ENCODE assay signal across 30 mouse cellular contexts in the genomic region with DNA sequence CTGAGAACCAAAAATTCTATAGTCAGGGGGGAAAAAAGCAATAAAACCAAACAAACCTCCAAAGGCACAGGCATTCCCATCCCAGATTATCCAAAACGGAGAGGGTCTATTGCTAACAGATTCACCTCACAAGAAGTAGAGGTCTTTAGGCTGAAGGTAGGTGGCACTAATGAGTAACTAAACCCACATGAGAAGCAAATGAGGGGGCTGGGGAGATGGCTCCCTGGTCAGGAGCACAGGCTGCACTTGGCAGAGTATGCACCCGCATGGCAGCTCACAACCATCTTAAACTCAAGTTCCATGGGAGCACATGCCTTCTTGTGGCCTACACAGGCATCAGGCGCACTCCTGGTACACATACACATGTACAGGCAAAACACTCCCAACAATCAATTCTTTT. TPM values are rescaled to one million over a fixed set of nuclear protein-coding genes. Genes with fewer than 3 reads are reported as not detected.
DNase-seq lines count a peak whose midpoint lies in the region; ATAC-seq and TF ChIP-seq lines count a peak whose summit lies in the region.
"Had no signal": no experiment of that assay in that cellular context is flagged by ENCODE, and none has a peak within 500 bp of the region (broad histone marks: within the 10 kb centered on the region; RNA-seq: fewer than 3 reads in every experiment).

No protein-coding gene starts in this region.

- H3K27ac ChIP-seq in liver, embryonic 14.5 days: no peak overlapping the region
- no peak overlapping the region for H3K27ac ChIP-seq in neural tube, embryonic 15.5 days (replicated peaks)
- H3K27ac ChIP-seq: embryonic facial prominence, embryonic 10.5 days; embryonic facial prominence, embryonic 13.5 days; forebrain, embryonic 12.5 days; gastrocnemius, adult 2 months; heart, embryonic 13.5 days; hindbrain, embryonic 14.5 days; hindbrain, postnatal 0 days had no signal

- H3K4me3 ChIP-seq in liver, embryonic 14.5 days (ENCODE audit: insufficient read depth in 1 of 2, low read depth in 2 of 2, low read length in 2 of 2): no peak overlapping the region
- H3K4me3 ChIP-seq in neural tube, embryonic 15.5 days (replicated peaks): no peak overlapping the region
- H3K4me3 ChIP-seq: embryonic facial prominence, embryonic 10.5 days; embryonic facial prominence, embryonic 13.5 days; erythroblast, embryonic 14.5 days; forebrain, embryonic 12.5 days; gastrocnemius, adult 2 months; heart, embryonic 13.5 days had no signal

- peaks cover 0 to 2% of the 10 kb centered on the region in 2 experiments; a peak in 1 of 4 replicates for H3K4me1 ChIP-seq in liver, embryonic 14.5 days (replicated peaks; ENCODE audit: control insufficient read depth in 2 of 2, insufficient read depth in 2 of 2, low read length in 1 of 2)
- H3K4me1 ChIP-seq in neural tube, embryonic 15.5 days: no peaks in the 10 kb centered on the region
- H3K4me1 ChIP-seq: embryonic facial prominence, embryonic 10.5 days; embryonic facial prominence, embryonic 13.5 days; forebrain, embryonic 12.5 days; heart, embryonic 13.5 days had no signal

- H3K36me3 ChIP-seq in liver, embryonic 14.5 days (replicated peaks; ENCODE audit: control insufficient read depth, insufficient read depth, low read depth): no peaks in the 10 kb centered on the region
- H3K36me3 ChIP-seq in neural tube, embryonic 15.5 days: no peaks in the 10 kb centered on the region
- H3K36me3 ChIP-seq: embryonic facial prominence, embryonic 10.5 days; embryonic facial prominence, embryonic 13.5 days; forebrain, embryonic 12.5 days; heart, embryonic 13.5 days had no signal

- H3K4me2 ChIP-seq in liver, embryonic 14.5 days (ENCODE audit: low read depth): no peak overlapping the region
- no peak overlapping the region for H3K4me2 ChIP-seq in neural tube, embryonic 15.5 days
- H3K4me2 ChIP-seq: embryonic facial prominence, embryonic 13.5 days; forebrain, embryonic 12.5 days; heart, embryonic 13.5 days; hindbrain, embryonic 14.5 days had no signal

- no peaks in the 10 kb centered on the region for H3K27me3 ChIP-seq in liver, embryonic 14.5 days (ENCODE audit: control insufficient read depth, insufficient read depth, low read length)
- no peaks in the 10 kb centered on the region for H3K27me3 ChIP-seq in neural tube, embryonic 15.5 days (replicated peaks)
- H3K27me3 ChIP-seq: embryonic facial prominence, embryonic 13.5 days; forebrain, embryonic 12.5 days; heart, embryonic 13.5 days; Patski had no signal

- TF ChIP-seq EP300 in liver, embryonic 14.5 days (IDR thresholded peaks at IDR 0.05; ENCODE audit: low read depth): no peak

- intact Hi-C loops in left cerebral cortex, postnatal 4 days (cut with DNase I): no loop called here

- ATAC-seq in liver, embryonic 14.5 days (ENCODE audit: insufficient read depth): no peak
- no peak for ATAC-seq in neural tube, embryonic 15.5 days (ENCODE audit: low FRiP score)
- ATAC-seq: activated CD4-positive, CD25-positive, alpha-beta regulatory T cell, adult 4 months; forebrain, embryonic 16.5 days; hindbrain, postnatal 0 days; inflammation-experienced regulatory T-cells, adult 6 months; Patski had no signal

- WGBS in liver, embryonic 14.5 days (ENCODE audit: insufficient replicate concordance): 64% methylated on average over 3 of the region's 3 CpGs
- WGBS in neural tube, embryonic 15.5 days: 91% methylated on average over 3 of the region's 3 CpGs

- H3K9me3 ChIP-seq in liver, embryonic 14.5 days (ENCODE audit: control insufficient read depth, low read length): no peaks in the 10 kb centered on the region
- H3K9me3 ChIP-seq in neural tube, embryonic 15.5 days (replicated peaks): no peaks in the 10 kb centered on the region
- H3K9me3 ChIP-seq: embryonic facial prominence, embryonic 10.5 days; embryonic facial prominence, embryonic 13.5 days; forebrain, embryonic 12.5 days; heart, embryonic 13.5 days had no signal

- peak; percentile 15; the same call in 1 of the 2 replicates for TF ChIP-seq CTCF in liver, embryonic 14.5 days (IDR thresholded peaks at IDR 0.05; ENCODE audit: low read depth)

- no peak for DNase-seq in liver, embryonic 14.5 days (ENCODE audit: low read depth in 3 of 3, low spot score in 3 of 3)
- DNase-seq in liver (no peak), ES-CJ7 (ENCODE audit: low read depth, low spot score) (peak; percentile 75), ZHBTc4 (ENCODE audit: low read depth, low spot score) (peak; percentile 46)
- DNase-seq in left cerebral cortex, postnatal 4 days: no peak
- no peak for DNase-seq in thymus, adult 18-20 months
- DNase-seq: adrenal gland, adult 8-10 months; adrenal gland, postnatal 25 days; cerebellum, adult 11-12 months; cerebellum, adult 8-10 months; cerebellum, postnatal 10 days; cerebellum, postnatal 36 days; embryo, embryonic 11 days; gastrocnemius, adult 2 months; gastrocnemius, postnatal 14 days; heart, adult 18-20 months; heart, postnatal 14 days; heart, postnatal 4 days had no signal

- H3K9ac ChIP-seq in liver, embryonic 14.5 days (replicated peaks): no peak overlapping the region
- H3K9ac ChIP-seq in neural tube, embryonic 15.5 days (replicated peaks): no peak overlapping the region
- H3K9ac ChIP-seq: embryonic facial prominence, embryonic 13.5 days; forebrain, embryonic 12.5 days; heart, embryonic 13.5 days; hindbrain, embryonic 14.5 days had no signal

RNA-seq across cellular contexts. Expression of gene Soat1, which starts 7.7 kb away (rescaled TPM):
- polyA plus RNA-seq in liver, embryonic 14.5 days (2012; rRNA removed): 8.1 and 8.8 TPM in 2 replicates
- polyA plus RNA-seq in liver, embryonic 14.5 days (2014; fragmentation: Nextera tagmentation; extraction: Ambion mirVana): 10.4 and 11.7 TPM in 2 replicates
- 9.8 and 16.6 TPM in 2 replicates for polyA plus RNA-seq in neural tube, embryonic 15.5 days (2015; fragmentation: Nextera tagmentation; extraction: Ambion mirVana)
- 10 to 100 TPM; 27.5 to 30.2 TPM for total RNA-seq in left cerebral cortex, postnatal 4 days (2021)

RNA-seq across cellular contexts. Expression of gene Gm10031, which starts 42.0 kb away (rescaled TPM):
- polyA plus RNA-seq in liver, embryonic 14.5 days (2012; rRNA removed): 1.0 and 2.1 TPM in 2 replicates
- polyA plus RNA-seq in liver, embryonic 14.5 days (2014; fragmentation: Nextera tagmentation; extraction: Ambion mirVana): 0.27 TPM in 1 of 2 replicates, not detected in the other
- 0.40 and 0.45 TPM in 2 replicates for polyA plus RNA-seq in neural tube, embryonic 15.5 days (2015; fragmentation: Nextera tagmentation; extraction: Ambion mirVana)
- 10 to 100 TPM; 50.2 to 54.7 TPM for total RNA-seq in left cerebral cortex, postnatal 4 days (2021)

Comparison
In these comparisons a context has a peak if more than half of its experiments do, and no peak if none do; other contexts are left out.
1. DNase-seq: peak in ES-CJ7 (single experiment) and ZHBTc4 (single experiment); none in liver, embryonic 14.5 days (0 of 3), liver (single experiment), left cerebral cortex, postnatal 4 days (single experiment) and thymus, adult 18-20 months (0 of 2).